Mouse (Mus musculus): Measurements from ENCODE around the gene Abca2. TPM values are rescaled to one million over a fixed set of nuclear protein-coding genes. Genes with fewer than 3 reads are reported as not detected.

Gene Abca2
- polyA plus RNA-seq, 1 experiment from 2014 or later = 12.5 TPM

DNA sequence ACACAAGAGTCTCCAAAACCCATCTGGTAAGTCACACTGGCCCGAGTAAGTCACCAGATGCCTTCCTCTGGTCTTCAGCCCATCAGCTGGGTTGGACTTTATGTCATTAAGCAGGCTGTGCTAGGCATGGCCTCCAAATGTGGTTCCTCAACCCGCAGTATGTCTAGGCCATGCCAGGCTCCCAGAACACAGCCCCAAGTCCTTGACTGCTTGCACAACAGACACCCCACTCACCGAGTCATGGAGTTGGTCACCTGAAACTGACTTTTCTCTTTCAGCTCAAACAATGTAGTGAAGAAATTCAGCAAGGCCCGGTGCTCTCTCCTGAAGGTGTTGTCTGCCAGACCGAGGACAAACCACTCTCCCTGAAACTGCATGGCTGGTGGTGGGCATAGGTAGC lies 64.5 kb downstream of the Abca2 start:
- H3K4me1 ChIP-seq = no peaks in the 10 kb centered on the region
- 88% methylated on average over 5 of the region's 5 CpGs for WGBS
- H3K27ac ChIP-seq = no peak overlapping the region
- no peaks in the 10 kb centered on the region for H3K36me3 ChIP-seq (replicated peaks)
- no peak overlapping the region for H3K4me2 ChIP-seq
- H3K27me3 ChIP-seq = no peaks in the 10 kb centered on the region
- H3K9ac ChIP-seq = no peak overlapping the region
- no peak overlapping the region for H3K4me3 ChIP-seq (replicated peaks)
- no peaks in the 10 kb centered on the region for H3K9me3 ChIP-seq
- ATAC-seq (ENCODE audit: low FRiP score) = no peak

DNA sequence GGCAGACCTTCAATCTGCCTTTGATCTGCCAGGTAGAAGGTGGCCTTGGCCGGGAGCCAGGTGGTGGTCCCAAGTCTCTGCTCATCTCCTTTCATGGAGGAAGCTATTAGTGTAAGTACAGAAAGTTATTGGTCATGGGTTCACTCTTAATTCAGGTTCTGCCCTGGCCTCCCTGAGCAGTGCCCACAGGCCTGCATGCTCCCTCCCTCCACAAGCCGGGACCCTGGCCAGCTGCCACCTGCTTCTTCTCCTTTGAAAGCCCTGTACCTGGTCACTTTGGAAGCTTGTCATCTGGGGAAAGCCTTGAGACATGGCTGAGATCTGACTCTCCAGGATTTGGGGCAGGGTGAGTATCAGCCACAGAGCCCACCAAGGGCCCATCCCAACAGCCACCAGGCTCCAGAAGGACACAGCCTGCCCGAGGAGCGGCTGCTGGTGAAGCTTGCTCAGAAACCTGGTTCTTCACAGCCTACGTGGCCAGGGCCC lies 65.0 kb downstream of the Abca2 start, which contains the start of gene Lcn12:
TSS of gene Lcn12 (minus strand) at position 436 of the 486 bp plus-strand sequence.
- H3K36me3 ChIP-seq (replicated peaks) = no peaks in the 10 kb centered on the region
- H3K9me3 ChIP-seq = no peaks in the 10 kb centered on the region
- no peak within 1 kb of the TSS for H3K4me2 ChIP-seq
- no peaks in the 10 kb centered on the region for H3K27me3 ChIP-seq
- H3K4me1 ChIP-seq = no peaks in the 10 kb centered on the region
- H3K9ac ChIP-seq = no peak within 1 kb of the TSS
- no peak within 1 kb of the TSS for H3K27ac ChIP-seq
- no peak within 1 kb of the TSS for H3K4me3 ChIP-seq (replicated peaks)
- no peak for ATAC-seq (ENCODE audit: low FRiP score)
- 91% methylated on average over 5 of the region's 5 CpGs for WGBS

DNA sequence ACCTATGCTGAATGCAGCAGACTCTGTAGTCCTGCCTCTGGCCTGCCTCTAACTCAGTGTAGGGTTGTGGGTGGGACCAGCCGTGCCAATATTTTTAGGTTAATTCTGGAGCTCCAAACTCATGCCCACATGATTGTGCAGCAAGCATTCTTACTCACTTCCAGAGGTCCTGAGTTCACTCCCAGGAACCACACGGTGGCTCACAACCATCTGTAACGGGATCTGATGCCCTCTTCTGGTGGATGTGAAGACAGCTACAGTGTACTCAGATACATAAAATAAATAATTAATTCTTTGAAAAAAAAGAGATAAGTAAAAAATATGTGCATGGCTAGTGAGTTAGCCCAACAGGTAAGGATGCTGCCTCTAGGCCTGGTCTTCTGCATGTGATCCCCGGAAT lies 68.0 kb downstream of the Abca2 start:
- no peak for ATAC-seq (ENCODE audit: low FRiP score)
- Histone ChIP-seq H3K4me2 (no peak overlapping the region), H3K9me3 (no peaks in the 10 kb centered on the region), H3K27ac (no peak overlapping the region), H3K9ac (no peak overlapping the region), H3K27me3 (no peaks in the 10 kb centered on the region), H3K4me1 (peaks cover 4% of the 10 kb centered on the region), H3K36me3 (replicated peaks) (no peaks in the 10 kb centered on the region), H3K4me3 (replicated peaks) (no peak overlapping the region)
- 45% methylated on average over 4 of the region's 4 CpGs for WGBS

Small RNAs within 50 kb of the gene (microRNA-seq; reads per million reads assigned to microRNA genes)
- not detected for gene Mir3087

Other genes starting within 250 kb of the Abca2 start
- gene Nrarp, start 247.9 kb upstream of the Abca2 start, polyA plus RNA-seq (2016; fragmentation: Nextera tagmentation; extraction: Ambion mirVana) = 76.8 and 81.0 TPM in 2 replicates
- 0.62 and 1.0 TPM in 2 replicates for gene Tor4a, start 231.8 kb upstream of the Abca2 start, polyA plus RNA-seq (2016; fragmentation: Nextera tagmentation; extraction: Ambion mirVana)
- gene Nelfb, start 217.2 kb upstream of the Abca2 start, polyA plus RNA-seq (2016; fragmentation: Nextera tagmentation; extraction: Ambion mirVana) = 106 and 111 TPM in 2 replicates
- not detected in 2 replicates for gene Stpg3, start 214.1 kb upstream of the Abca2 start, polyA plus RNA-seq (2016; fragmentation: Nextera tagmentation; extraction: Ambion mirVana)
- gene Fam166a, start 210.0 kb upstream of the Abca2 start, polyA plus RNA-seq (2016; fragmentation: Nextera tagmentation; extraction: Ambion mirVana) = 0.46 and 0.87 TPM in 2 replicates
- gene Tubb4b, start 204.0 kb upstream of the Abca2 start, polyA plus RNA-seq (2016; fragmentation: Nextera tagmentation; extraction: Ambion mirVana) = 496 and 501 TPM in 2 replicates
- not detected in 2 replicates for gene Slc34a3, start 194.3 kb upstream of the Abca2 start, polyA plus RNA-seq (2016; fragmentation: Nextera tagmentation; extraction: Ambion mirVana)
- not detected in 2 replicates for gene Rnf224, start 191.9 kb upstream of the Abca2 start, polyA plus RNA-seq (2016; fragmentation: Nextera tagmentation; extraction: Ambion mirVana)
- 30.2 and 37.9 TPM in 2 replicates for gene Rnf208, start 186.4 kb upstream of the Abca2 start, polyA plus RNA-seq (2016; fragmentation: Nextera tagmentation; extraction: Ambion mirVana)
- gene Cysrt1, start 186.3 kb upstream of the Abca2 start, polyA plus RNA-seq (2016; fragmentation: Nextera tagmentation; extraction: Ambion mirVana) = not detected in 2 replicates
- gene AL732309.1, start 181.8 kb upstream of the Abca2 start, polyA plus RNA-seq (2016; fragmentation: Nextera tagmentation; extraction: Ambion mirVana) = 4.2 and 6.0 TPM in 2 replicates
- 17.6 and 18.1 TPM in 2 replicates for gene Tmem203, start 173.3 kb upstream of the Abca2 start, polyA plus RNA-seq (2016; fragmentation: Nextera tagmentation; extraction: Ambion mirVana)
- 9.3 and 10.0 TPM in 2 replicates for gene Tprn, start 166.1 kb upstream of the Abca2 start, polyA plus RNA-seq (2016; fragmentation: Nextera tagmentation; extraction: Ambion mirVana)
- gene Ssna1, start 156.3 kb upstream of the Abca2 start, polyA plus RNA-seq (2016; fragmentation: Nextera tagmentation; extraction: Ambion mirVana) = 207 and 224 TPM in 2 replicates
- 134 and 141 TPM in 2 replicates for gene Anapc2, start 156.2 kb upstream of the Abca2 start, polyA plus RNA-seq (2016; fragmentation: Nextera tagmentation; extraction: Ambion mirVana)
- not detected in 2 replicates for gene Tmem210, start 140.6 kb upstream of the Abca2 start, polyA plus RNA-seq (2016; fragmentation: Nextera tagmentation; extraction: Ambion mirVana)
- not detected in 2 replicates for gene Lrrc26, start 138.8 kb upstream of the Abca2 start, polyA plus RNA-seq (2016; fragmentation: Nextera tagmentation; extraction: Ambion mirVana)
- gene Grin1, start 109.5 kb upstream of the Abca2 start, polyA plus RNA-seq (2016; fragmentation: Nextera tagmentation; extraction: Ambion mirVana) = 2.2 and 5.6 TPM in 2 replicates
- 74.8 and 80.8 TPM in 2 replicates for gene Man1b1, start 96.4 kb upstream of the Abca2 start, polyA plus RNA-seq (2016; fragmentation: Nextera tagmentation; extraction: Ambion mirVana)
- 18.0 and 19.9 TPM in 2 replicates for gene Dpp7, start 72.3 kb upstream of the Abca2 start, polyA plus RNA-seq (2016; fragmentation: Nextera tagmentation; extraction: Ambion mirVana)
- 4.0 and 4.3 TPM in 2 replicates for gene Uap1l1, start 63.0 kb upstream of the Abca2 start, polyA plus RNA-seq (2016; fragmentation: Nextera tagmentation; extraction: Ambion mirVana)
- 60.8 and 67.8 TPM in 2 replicates for gene Sapcd2, start 56.4 kb upstream of the Abca2 start, polyA plus RNA-seq (2016; fragmentation: Nextera tagmentation; extraction: Ambion mirVana)
- 0.22 TPM in 1 of 2 replicates, not detected in the other for gene Entpd2, start 32.8 kb upstream of the Abca2 start, polyA plus RNA-seq (2016; fragmentation: Nextera tagmentation; extraction: Ambion mirVana)
- gene Npdc1, start 29.4 kb upstream of the Abca2 start, polyA plus RNA-seq (2016; fragmentation: Nextera tagmentation; extraction: Ambion mirVana) = 192 and 198 TPM in 2 replicates
- gene Fut7, start 5.4 kb upstream of the Abca2 start, polyA plus RNA-seq (2016; fragmentation: Nextera tagmentation; extraction: Ambion mirVana) = 0.14 TPM in 1 of 2 replicates, not detected in the other
- 1.1 and 2.0 TPM in 2 replicates for gene Clic3, start 28.1 kb downstream of the Abca2 start, polyA plus RNA-seq (2016; fragmentation: Nextera tagmentation; extraction: Ambion mirVana)
- 34.5 and 39.1 TPM in 2 replicates for gene Paxx, start 32.4 kb downstream of the Abca2 start, polyA plus RNA-seq (2016; fragmentation: Nextera tagmentation; extraction: Ambion mirVana)
- gene Ptgds, start 41.3 kb downstream of the Abca2 start, polyA plus RNA-seq (2016; fragmentation: Nextera tagmentation; extraction: Ambion mirVana) = 0.69 and 1.3 TPM in 2 replicates
- not detected in 2 replicates for gene Lcn12, start 65.2 kb downstream of the Abca2 start, polyA plus RNA-seq (2016; fragmentation: Nextera tagmentation; extraction: Ambion mirVana)
- 102 and 110 TPM in 2 replicates for gene Fbxw5, start 72.0 kb downstream of the Abca2 start, polyA plus RNA-seq (2016; fragmentation: Nextera tagmentation; extraction: Ambion mirVana)
- 4.7 and 5.4 TPM in 2 replicates for gene C8g, start 73.0 kb downstream of the Abca2 start, polyA plus RNA-seq (2016; fragmentation: Nextera tagmentation; extraction: Ambion mirVana)
- gene Traf2, start 118.2 kb downstream of the Abca2 start, polyA plus RNA-seq (2016; fragmentation: Nextera tagmentation; extraction: Ambion mirVana) = 33.8 and 36.8 TPM in 2 replicates
- gene Edf1, start 129.1 kb downstream of the Abca2 start, polyA plus RNA-seq (2016; fragmentation: Nextera tagmentation; extraction: Ambion mirVana) = 332 and 360 TPM in 2 replicates
- 5.2 and 5.9 TPM in 2 replicates for gene Mamdc4, start 146.1 kb downstream of the Abca2 start, polyA plus RNA-seq (2016; fragmentation: Nextera tagmentation; extraction: Ambion mirVana)
- 154 and 158 TPM in 2 replicates for gene Phpt1, start 146.5 kb downstream of the Abca2 start, polyA plus RNA-seq (2016; fragmentation: Nextera tagmentation; extraction: Ambion mirVana)
- 0.91 and 1.5 TPM in 2 replicates for gene Ajm1, start 153.1 kb downstream of the Abca2 start, polyA plus RNA-seq (2016; fragmentation: Nextera tagmentation; extraction: Ambion mirVana)
- gene Rabl6, start 179.8 kb downstream of the Abca2 start, polyA plus RNA-seq (2016; fragmentation: Nextera tagmentation; extraction: Ambion mirVana) = 76.6 and 76.8 TPM in 2 replicates
- gene Ccdc183, start 189.0 kb downstream of the Abca2 start, polyA plus RNA-seq (2016; fragmentation: Nextera tagmentation; extraction: Ambion mirVana) = 0.22 and 0.23 TPM in 2 replicates
- 13.2 and 13.4 TPM in 2 replicates for gene Tmem141, start 193.3 kb downstream of the Abca2 start, polyA plus RNA-seq (2016; fragmentation: Nextera tagmentation; extraction: Ambion mirVana)
- gene Fcna, start 199.3 kb downstream of the Abca2 start, polyA plus RNA-seq (2016; fragmentation: Nextera tagmentation; extraction: Ambion mirVana) = 0.83 and 0.88 TPM in 2 replicates
- gene Lcn8, start 224.4 kb downstream of the Abca2 start, polyA plus RNA-seq (2016; fragmentation: Nextera tagmentation; extraction: Ambion mirVana) = not detected in 2 replicates
- not detected in 2 replicates for gene Lcn5, start 229.2 kb downstream of the Abca2 start, polyA plus RNA-seq (2016; fragmentation: Nextera tagmentation; extraction: Ambion mirVana)
- not detected in 2 replicates for gene Lcn6, start 248.1 kb downstream of the Abca2 start, polyA plus RNA-seq (2016; fragmentation: Nextera tagmentation; extraction: Ambion mirVana)

Data from forebrain, embryonic 12.5 days (tissue).